11 mouse cellular contexts compared by ENCODE assay signal in genomic region chr9:23580155-23580554, GRCm38 (mm10).
DNase-seq lines count a peak whose midpoint lies in the region; ATAC-seq and TF ChIP-seq lines count a peak whose summit lies in the region.
"Had no signal": no experiment of that assay in that cellular context is flagged by ENCODE, and none has a peak within 500 bp of the region (broad histone marks: within the 10 kb centered on the region; RNA-seq: fewer than 3 reads in every experiment).

No protein-coding gene starts in this region.

- 65% methylated on average over 6 of the region's 6 CpGs for WGBS in heart, embryonic 11.5 days (ENCODE audit: insufficient replicate concordance)
- WGBS in lung, postnatal 0 days = 39% methylated on average over 6 of the region's 6 CpGs
- WGBS in heart, embryonic 12.5 days = 61% methylated on average over 6 of the region's 6 CpGs

- H3K27ac ChIP-seq in heart, embryonic 11.5 days (ENCODE audit: low read depth, low read length) = no peak overlapping the region
- no peak overlapping the region for H3K27ac ChIP-seq in lung, postnatal 0 days (ENCODE audit: low read length)
- no peak overlapping the region for H3K27ac ChIP-seq in heart, embryonic 12.5 days (ENCODE audit: poor library complexity, severe bottlenecking)

- no peak for TF ChIP-seq EP300 in lung, postnatal 0 days (IDR thresholded peaks at IDR 0.05)

- no peak overlapping the region for H3K9ac ChIP-seq in heart, embryonic 11.5 days (ENCODE audit: low read depth, low read length)
- no peak overlapping the region for H3K9ac ChIP-seq in lung, postnatal 0 days (replicated peaks; ENCODE audit: low read depth)
- no peak overlapping the region for H3K9ac ChIP-seq in heart, embryonic 12.5 days

- H3K4me1 ChIP-seq in heart, embryonic 11.5 days (ENCODE audit: control insufficient read depth, insufficient read depth, low read length) = no peaks in the 10 kb centered on the region
- peaks cover 2% of the 10 kb centered on the region; the same call in 1 of the 2 replicates for H3K4me1 ChIP-seq in lung, postnatal 0 days (ENCODE audit: insufficient read depth, low read depth, low read length)
- 0 out of 2 replicates have a peak, but pooled peaks cover 4% of the 10 kb centered on the region for H3K4me1 ChIP-seq in heart, embryonic 12.5 days (replicated peaks)
- H3K4me1 ChIP-seq: megakaryocyte, embryonic 14.5 days had no signal

- TF ChIP-seq CTCF in lung, postnatal 0 days (IDR thresholded peaks at IDR 0.05) = no peak

- H3K4me3 ChIP-seq in heart, embryonic 11.5 days (ENCODE audit: low read depth, low read length) = no peak overlapping the region
- H3K4me3 ChIP-seq in lung, postnatal 0 days (ENCODE audit: low read depth, low read length) = no peak overlapping the region
- H3K4me3 ChIP-seq in heart, embryonic 12.5 days = no peak overlapping the region
- H3K4me3 ChIP-seq: megakaryocyte, embryonic 14.5 days had no signal

- peak; percentile 15 for DNase-seq in heart, postnatal 4 days
- DNase-seq in lung, postnatal 14 days = peak; percentile 4
- no peak for DNase-seq in lung, postnatal 0 days (ENCODE audit: low spot score)
- peak; percentile 81 to 83 for DNase-seq in cerebellum, postnatal 14 days
- no peak for DNase-seq in ovary, postnatal 10 days (ENCODE audit: low spot score)
- DNase-seq: embryo, embryonic 11 days; gastrocnemius, postnatal 10 days had no signal

- H3K9me3 ChIP-seq in heart, embryonic 11.5 days (replicated peaks; ENCODE audit: control insufficient read depth, low read length) = no peaks in the 10 kb centered on the region
- H3K9me3 ChIP-seq in lung, postnatal 0 days (ENCODE audit: low read length) = no peaks in the 10 kb centered on the region
- H3K9me3 ChIP-seq in heart, embryonic 12.5 days (replicated peaks) = no peaks in the 10 kb centered on the region
- H3K9me3 ChIP-seq: megakaryocyte, embryonic 14.5 days had no signal

- no peak overlapping the region for H3K4me2 ChIP-seq in heart, embryonic 11.5 days
- no peak overlapping the region for H3K4me2 ChIP-seq in lung, postnatal 0 days (replicated peaks; ENCODE audit: low read depth, low read length)
- H3K4me2 ChIP-seq in heart, embryonic 12.5 days = no peak overlapping the region

- H3K36me3 ChIP-seq in heart, embryonic 11.5 days (ENCODE audit: control insufficient read depth, insufficient read depth, low read length) = no peaks in the 10 kb centered on the region
- no peaks in the 10 kb centered on the region; the same call in 1 of the 2 replicates for H3K36me3 ChIP-seq in lung, postnatal 0 days (ENCODE audit: insufficient read depth, low read length)
- no peaks in the 10 kb centered on the region for H3K36me3 ChIP-seq in heart, embryonic 12.5 days

- no peaks in the 10 kb centered on the region for H3K27me3 ChIP-seq in heart, embryonic 11.5 days (ENCODE audit: control insufficient read depth, insufficient read depth, low read length)
- H3K27me3 ChIP-seq in lung, postnatal 0 days (replicated peaks; ENCODE audit: insufficient read depth, low read length) = no peaks in the 10 kb centered on the region
- no peaks in the 10 kb centered on the region for H3K27me3 ChIP-seq in heart, embryonic 12.5 days (replicated peaks)
- H3K27me3 ChIP-seq: megakaryocyte, embryonic 14.5 days had no signal

- no peak for ATAC-seq in heart, embryonic 11.5 days (replicated peaks; ENCODE audit: insufficient number of reproducible peaks, low FRiP score, low TSS enrichment)
- ATAC-seq in lung, postnatal 0 days = no peak
- ATAC-seq in megakaryocyte progenitor cell, adult 5-6 weeks (replicated peaks; ENCODE audit: poor library complexity) = peak; percentile 49
- no peak for ATAC-seq in heart, embryonic 12.5 days (ENCODE audit: insufficient number of reproducible peaks, low FRiP score)

Comparison
In these comparisons a context has a peak if more than half of its experiments do, and no peak if none do; other contexts are left out.
1. DNase-seq: peak in heart, postnatal 4 days (single experiment), lung, postnatal 14 days (single experiment) and cerebellum, postnatal 14 days (2 of 2); none in lung, postnatal 0 days (single experiment) and ovary, postnatal 10 days (single experiment).